Mouse (Mus musculus) CH12.LX (cell line): ENCODE results near the gene Ifnl3. TPM values are rescaled to one million over a fixed set of nuclear protein-coding genes. Genes with fewer than 3 reads are reported as not detected.

Source experiments
- DNase-seq: peaks from one replicate; pipeline ENCODE4 v3.0.0-alpha.2; 2013; ENCODE audit errors: extremely low read depth
- H3K27ac ChIP-seq: 2 replicates; pipeline ENCODE4 v1.5.1; 2012; ENCODE audit warnings: low read depth, mild to moderate bottlenecking, control low read depth, moderate library complexity; ENCODE audit not compliant: insufficient read depth
- H3K27me3 ChIP-seq: replicated peaks from 2 replicates; pipeline ENCODE3; 2012; ENCODE audit warnings: inconsistent platforms
- H3K36me3 ChIP-seq, 2 experiments: replicated peaks in 1 of 2; 2 replicates each; pipeline versions ENCODE3 to v1.6.1; 2012; ENCODE audit warnings: inconsistent platforms in 1 of 2, low read length in 1 of 2, mild to moderate bottlenecking in 1 of 2, mixed read lengths in 1 of 2, moderate library complexity in 1 of 2; ENCODE audit not compliant: control insufficient read depth in 1 of 2, insufficient read depth in 1 of 2
- H3K4me1 ChIP-seq, 2 experiments: 2 replicates each; pipeline ENCODE4 v1.6.1; 2012; ENCODE audit warnings: inconsistent platforms in 1 of 2, moderate library complexity in 1 of 2; ENCODE audit not compliant: insufficient read depth in 2 of 2, control insufficient read depth in 1 of 2
- H3K4me2 ChIP-seq: 2 replicates; pipeline ENCODE4 v1.6.1; 2012; ENCODE audit warnings: low read depth, mild to moderate bottlenecking, control low read depth; ENCODE audit not compliant: poor library complexity, insufficient read depth, severe bottlenecking
- H3K4me3 ChIP-seq, 3 experiments: fragments of 150-350 bp in 1 of 3; sonication (generic) in 1 of 3; replicated peaks in 1 of 3; 2 replicates each; pipeline versions ENCODE3 to v1.5.1; 2011 to 2012; ENCODE audit warnings: low read depth in 2 of 3, low read length in 2 of 3, mild to moderate bottlenecking in 2 of 3, moderate library complexity in 2 of 3, control low read depth in 1 of 3, improper control_type of control experiment in 1 of 3, inconsistent platforms in 1 of 3, mixed read lengths in 1 of 3; ENCODE audit not compliant: poor library complexity in 1 of 3
- H3K79me2 ChIP-seq: replicated peaks from 2 replicates; pipeline ENCODE4 v1.6.1; 2012; ENCODE audit warnings: mild to moderate bottlenecking, moderate library complexity; ENCODE audit not compliant: control insufficient read depth, poor library complexity, insufficient read depth, severe bottlenecking; ENCODE audit errors: extremely low read depth
- H3K9ac ChIP-seq: 2 replicates; pipeline ENCODE4 v1.6.1; 2012; ENCODE audit warnings: low read depth, mild to moderate bottlenecking, control low read depth, moderate library complexity; ENCODE audit not compliant: insufficient read depth
- H3K9me3 ChIP-seq: replicated peaks from 2 replicates; pipeline ENCODE3; 2012; ENCODE audit warnings: low read length, inconsistent platforms, mixed read lengths
- BHLHE40 ChIP-seq: IDR thresholded peaks from 2 replicates; pipeline ENCODE4 v1.6.1; 2011; ENCODE audit warnings: mild to moderate bottlenecking, low read depth, low read length, improper control_type of control experiment
- CTCF ChIP-seq, 2 experiments: IDR thresholded peaks in 1 of 2; conservative IDR thresholded peaks in 1 of 2; 2 replicates each; pipeline ENCODE4 v1.5.1; 2011 to 2012; ENCODE audit warnings: low read depth in 2 of 2, low read length in 2 of 2, improper control_type of control experiment in 1 of 2, inconsistent platforms in 1 of 2, mild to moderate bottlenecking in 1 of 2, moderate library complexity in 1 of 2
- E2F4 ChIP-seq: IDR thresholded peaks from 2 replicates; pipeline ENCODE4 v1.6.1; 2011; ENCODE audit warnings: low read depth, low read length, improper control_type of control experiment; ENCODE audit not compliant: insufficient replicate concordance
- EP300 ChIP-seq: IDR thresholded peaks from 2 replicates; pipeline ENCODE4 v1.6.1; 2011; ENCODE audit warnings: low read length, improper control_type of control experiment
- HCFC1 ChIP-seq: IDR thresholded peaks from 2 replicates; pipeline ENCODE4 v1.6.1; 2012; ENCODE audit warnings: low read depth, mild to moderate bottlenecking, inconsistent platforms, low read length, improper control_type of control experiment
- JUN ChIP-seq: IDR thresholded peaks from 2 replicates; pipeline ENCODE4 v1.6.1; 2011; ENCODE audit warnings: low read depth, mild to moderate bottlenecking, low read length, improper control_type of control experiment, moderate library complexity; ENCODE audit not compliant: insufficient read depth
- JUND ChIP-seq: conservative IDR thresholded peaks from 2 replicates; pipeline ENCODE4 v1.6.1; 2011; ENCODE audit warnings: low read depth, low read length, improper control_type of control experiment
- KAT2A ChIP-seq: IDR thresholded peaks from 2 replicates; pipeline ENCODE4 v1.6.1; 2012; ENCODE audit warnings: low read length, improper control_type of control experiment, inconsistent platforms; ENCODE audit not compliant: insufficient replicate concordance
- MAFK ChIP-seq: IDR thresholded peaks from 2 replicates; pipeline ENCODE4 v1.6.1; 2011; ENCODE audit warnings: low read length, improper control_type of control experiment; ENCODE audit not compliant: insufficient replicate concordance
- MAX ChIP-seq: IDR thresholded peaks from 2 replicates; pipeline ENCODE4 v1.6.1; 2011; ENCODE audit warnings: low read length, improper control_type of control experiment
- MAZ ChIP-seq: IDR thresholded peaks from 2 replicates; pipeline ENCODE4 v1.6.1; 2012; ENCODE audit warnings: low read depth, mild to moderate bottlenecking, inconsistent platforms, low read length, improper control_type of control experiment, moderate library complexity
- MEF2A ChIP-seq: IDR thresholded peaks from 2 replicates; pipeline ENCODE4 v1.6.1; 2014; ENCODE audit warnings: low read depth, mild to moderate bottlenecking, inconsistent platforms, low read length, improper control_type of control experiment, borderline replicate concordance
- MXI1 ChIP-seq: IDR thresholded peaks from 2 replicates; pipeline ENCODE4 v1.6.1; 2011; ENCODE audit warnings: mild to moderate bottlenecking, low read depth, low read length, improper control_type of control experiment
- MYC ChIP-seq: IDR thresholded peaks from 2 replicates; pipeline ENCODE4 v1.6.1; 2011; ENCODE audit warnings: low read depth, mild to moderate bottlenecking, improper control_type of control experiment, low read length
- NELFE ChIP-seq: IDR thresholded peaks from 2 replicates; pipeline ENCODE4 v1.6.1; 2011; ENCODE audit warnings: low read depth, low read length, improper control_type of control experiment
- NRF1 ChIP-seq: IDR thresholded peaks from 2 replicates; pipeline ENCODE4 v1.6.1; 2014; ENCODE audit warnings: low read depth, mild to moderate bottlenecking, inconsistent platforms, low read length, improper control_type of control experiment, moderate library complexity
- PAX5 ChIP-seq: IDR thresholded peaks from 2 replicates; pipeline ENCODE4 v1.6.1; 2012; ENCODE audit warnings: low read length, inconsistent platforms, mixed read lengths
- POLR2A ChIP-seq: IDR thresholded peaks from 2 replicates; pipeline ENCODE4 v1.6.1; 2011; ENCODE audit warnings: low read depth, mild to moderate bottlenecking, improper control_type of control experiment, low read length
- POLR2AphosphoS2 ChIP-seq: IDR thresholded peaks from 2 replicates; pipeline ENCODE4 v1.6.1; 2011; ENCODE audit warnings: low read depth, low read length, improper control_type of control experiment
- RAD21 ChIP-seq: IDR thresholded peaks from 2 replicates; pipeline ENCODE4 v1.6.1; 2011; ENCODE audit warnings: low read depth, mild to moderate bottlenecking, low read length, improper control_type of control experiment, moderate library complexity
- RCOR1 ChIP-seq: conservative IDR thresholded peaks from 2 replicates; pipeline ENCODE4 v1.6.1; 2012; ENCODE audit warnings: low read depth, mild to moderate bottlenecking, inconsistent platforms, low read length, improper control_type of control experiment
- SIN3A ChIP-seq: IDR thresholded peaks from 2 replicates; pipeline ENCODE4 v1.6.1; 2012; ENCODE audit warnings: low read length, improper control_type of control experiment, inconsistent platforms
- SMC3 ChIP-seq: IDR thresholded peaks from 2 replicates; pipeline ENCODE4 v1.6.1; 2011; ENCODE audit warnings: low read depth, low read length, improper control_type of control experiment
- TBP ChIP-seq: conservative IDR thresholded peaks from 2 replicates; pipeline ENCODE4 v1.6.1; 2011; ENCODE audit warnings: low read depth, low read length, improper control_type of control experiment
- TCF12 ChIP-seq: IDR thresholded peaks from 2 replicates; pipeline ENCODE4 v1.6.1; 2014; ENCODE audit warnings: low read depth, mild to moderate bottlenecking, inconsistent platforms, low read length, improper control_type of control experiment
- UBTF ChIP-seq: IDR thresholded peaks from 2 replicates; pipeline ENCODE4 v1.6.1; 2012; ENCODE audit warnings: low read depth, mild to moderate bottlenecking, inconsistent platforms, low read length, improper control_type of control experiment, moderate library complexity
- USF1 ChIP-seq: IDR thresholded peaks from 2 replicates; pipeline ENCODE4 v1.6.1; 2014; ENCODE audit warnings: low read depth, mild to moderate bottlenecking, inconsistent platforms, low read length, improper control_type of control experiment
- USF2 ChIP-seq: conservative IDR thresholded peaks from 2 replicates; pipeline ENCODE4 v1.6.1; 2011; ENCODE audit warnings: low read depth, low read length, improper control_type of control experiment
- ZC3H11A ChIP-seq: IDR thresholded peaks from 2 replicates; pipeline ENCODE4 v1.6.1; 2012; ENCODE audit warnings: low read depth, mild to moderate bottlenecking, inconsistent platforms, low read length, improper control_type of control experiment
- ZMIZ1 ChIP-seq: IDR thresholded peaks from 2 replicates; pipeline ENCODE4 v1.6.1; 2012; ENCODE audit warnings: low read depth, mild to moderate bottlenecking, inconsistent platforms, low read length, improper control_type of control experiment
- ZNF384 ChIP-seq: IDR thresholded peaks from 2 replicates; pipeline ENCODE4 v1.6.1; 2012; ENCODE audit warnings: low read depth, low read length, improper control_type of control experiment, inconsistent platforms
- dilution Hi-C: fragments of 300-500 bp; cut with MboI; formaldehyde crosslinking; loops from 2 replicates; pipeline ENCODE4 v1.14.3; 2020; ENCODE audit warnings: low sequenced_read_pairs; ENCODE audit not compliant: extremely low pct_unique_long_range_greater_than_20kb, extremely low pct_ligation_motif_present
- in situ Hi-C: fragments of 300-500 bp; cut with MboI; formaldehyde crosslinking; loops from 3 replicates; pipeline ENCODE4 v1.14.3; 2019; ENCODE audit warnings: low sequenced_read_pairs, low pct_ligation_motif_present, low pct_unique_long_range_greater_than_20kb, mixed read lengths
- polyA plus RNA-seq: library from polyadenylated mRNA; unstranded; fragments of >175 nt; gene quantifications from 2 replicates; pipeline ENCODE4 v1.2.1, GENCODE M21; 2012; ENCODE audit warnings: low read depth; ENCODE audit not compliant: insufficient read length
- total RNA-seq, 2 experiments: library from RNA; depleted of rRNA; stranded (reverse); fragments of 300-350 nt in 1 of 2; fragments of >200 nt in 1 of 2; gene quantifications; 2 replicates each; pipeline ENCODE4 v1.2.3; 2012 to 2014

Gene Ifnl3
- total and polyA plus RNA-seq, 3 experiments: not detected

- no peak for DNase-seq
- Histone ChIP-seq H3K4me3 (no peak overlapping the region), H3K79me2 (no peaks in the 10 kb centered on the region), H3K9me3 (no peaks in the 10 kb centered on the region), H3K36me3 (no peaks in the 10 kb centered on the region), H3K4me1 (peaks cover 0 to 10% of the 10 kb centered on the region in 2 experiments; a peak in 1 of 4 replicates), H3K9ac (0 out of 2 replicates have a peak overlapping the region, but pooled peaks have one; percentile 23), H3K27ac (no peak overlapping the region), H3K27me3 (peaks cover 54% of the 10 kb centered on the region), H3K4me2 (peak overlapping the region; percentile 8; the same call in 1 of the 2 replicates)
- in situ Hi-C loops (no loop called here), dilution Hi-C loops (no loop called here)
- TF ChIP-seq TBP (peak; percentile 96), MAX (no peak), UBTF (peak; percentile 98), E2F4 (no peak), CTCF (conservative IDR thresholded peaks at IDR 0.05 in 1 of 2, IDR thresholded peaks at IDR 0.05 in 1 of 2; ENCODE audit: low read depth in 2 of 2, low read length in 2 of 2) (0 out of 4 replicates have a peak, but pooled peaks of 1 of the 2 experiments have one; percentile 2)
Observed at GRCm38 (mm10) chr7:28511441-28511840, 11.2 kb upstream of the Ifnl3 start.

- H3K4me2 ChIP-seq: peak overlapping the region; percentile 74
- in situ Hi-C loops: no loop called here
- peaks cover under 1 to 15% of the 10 kb centered on the region in 2 experiments for H3K4me1 ChIP-seq
- H3K9ac ChIP-seq: no peak overlapping the region
- dilution Hi-C loops: no loop called here
- H3K9me3 ChIP-seq: no peaks in the 10 kb centered on the region
- H3K79me2 ChIP-seq: no peaks in the 10 kb centered on the region
- peaks cover 12% of the 10 kb centered on the region for H3K27me3 ChIP-seq
- DNase-seq: peak; percentile 86
- H3K27ac ChIP-seq: no peak overlapping the region
- H3K36me3 ChIP-seq: no peaks in the 10 kb centered on the region
- H3K4me3 ChIP-seq: no peak overlapping the region
- TF ChIP-seq BHLHE40 (peak; percentile 67), EP300 (no peak), MAX (peak; percentile 57; the same call in 1 of the 2 replicates), MAZ (0 out of 2 replicates have a peak, but pooled peaks have one; percentile 1), UBTF (no peak), RCOR1 (no peak), NELFE (peak; percentile 38; the same call in 1 of the 2 replicates), MEF2A (no peak), KAT2A (no peak), MXI1 (0 out of 2 replicates have a peak, but pooled peaks have one; percentile 26), RAD21 (peak; percentile 89), JUND (0 out of 2 replicates have a peak, but pooled peaks have one; percentile 9), POLR2AphosphoS2 (no peak), POLR2A (peak; percentile 48; the same call in 1 of the 2 replicates), TCF12 (peak; percentile 41; the same call in 1 of the 2 replicates), PAX5 (no peak), JUN (peak; percentile 18; the same call in 1 of the 2 replicates), SIN3A (no peak), ZMIZ1 (no peak), USF1 (peak; percentile 41), HCFC1 (no peak), SMC3 (peak; percentile 95), NRF1 (no peak), MAFK (no peak), USF2 (no peak), ZC3H11A (peak; percentile 65; the same call in 1 of the 2 replicates), MYC (no peak), ZNF384 (no peak)
Observed at GRCm38 (mm10) chr7:28527922-28528719, 5.5 kb downstream of the Ifnl3 start.
